Mouse (Mus musculus) heart, postnatal 0 days (tissue): ENCODE results near the gene Tpx2.

ENCODE experiments used
- CTCF ChIP-seq: IDR thresholded peaks from 2 replicates; pipeline ENCODE4 v1.5.1; 2016; ENCODE audit warnings: antibody characterized with exemption, control low read depth, low read depth
- EP300 ChIP-seq: IDR thresholded peaks from 2 replicates; pipeline ENCODE4 v1.6.1; 2016; ENCODE audit warnings: antibody characterized with exemption, low read depth

- no peak for TF ChIP-seq CTCF
- TF ChIP-seq EP300 = no peak
Observed at GRCm38 (mm10) chr2:152825713-152826112, 22.1 kb upstream of the Tpx2 start.
